Mouse (Mus musculus) liver, adult (tissue): ENCODE measurements around the gene Aifm2.

ENCODE experiments used
- GATA4 ChIP-seq: IDR thresholded peaks from 2 replicates; pipeline ENCODE4 v1.6.1; 2014; ENCODE audit warnings: mild to moderate bottlenecking, low read length; ENCODE audit not compliant: insufficient replicate concordance

The Aifm2 gene

DNA sequence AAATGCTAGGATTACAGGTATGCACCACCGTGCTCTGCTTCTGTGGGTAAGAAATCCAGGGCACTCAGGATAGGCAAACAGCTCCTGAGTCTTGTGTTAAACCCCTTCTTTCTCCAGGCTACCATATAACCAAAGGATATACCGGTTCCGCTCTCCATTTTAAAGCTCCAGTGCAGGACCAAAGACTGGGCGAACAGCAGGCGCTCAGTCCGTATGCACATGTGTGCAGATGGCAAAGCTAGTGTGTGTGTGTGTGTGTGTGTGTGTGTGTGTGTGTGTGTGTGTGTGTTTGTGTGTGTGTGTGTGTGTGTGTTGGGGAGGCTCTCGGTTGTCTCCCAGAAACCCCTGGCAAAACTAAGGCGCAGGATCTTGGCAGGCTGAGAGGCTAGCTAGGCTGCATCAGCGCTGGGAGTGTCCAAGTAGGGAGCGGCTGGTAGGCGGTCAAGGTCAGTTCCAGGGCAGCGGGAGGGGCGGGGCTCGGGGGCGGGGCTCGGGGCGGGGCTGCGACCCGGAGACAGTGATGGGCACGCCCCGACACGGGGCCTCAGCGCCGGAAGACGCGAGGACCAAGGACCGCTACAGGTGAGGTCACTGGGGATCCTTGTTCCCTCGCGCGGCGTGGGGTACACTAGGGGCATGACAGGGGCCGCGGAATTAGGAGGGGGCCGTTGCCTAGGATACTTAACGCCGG, at the start of gene Aifm2:
Gene Aifm2, plus strand, starts transcription at position 493 of the 691 bp plus-strand sequence.
- TF ChIP-seq GATA4: no peak

DNA sequence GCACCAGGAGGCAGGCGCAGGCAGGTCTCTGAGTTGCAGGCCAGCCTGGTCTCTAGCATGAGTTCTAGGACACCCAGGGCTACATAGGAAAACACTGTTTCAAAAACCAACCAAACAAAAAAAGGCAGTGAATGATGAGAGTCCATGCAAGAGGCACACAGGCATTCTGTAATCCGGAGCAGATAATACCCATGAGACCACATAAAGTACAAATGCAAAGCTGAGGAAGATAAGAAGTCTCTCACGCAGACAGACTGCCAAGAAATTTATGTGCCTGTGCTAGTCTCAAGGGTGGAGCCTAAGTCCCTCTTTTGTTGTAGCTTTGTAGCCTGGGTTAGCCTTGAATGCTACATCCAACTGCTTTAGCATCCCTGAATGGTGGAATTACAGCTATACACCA, 49.4 kb upstream of the Aifm2 start:
- no peak for TF ChIP-seq GATA4

DNA sequence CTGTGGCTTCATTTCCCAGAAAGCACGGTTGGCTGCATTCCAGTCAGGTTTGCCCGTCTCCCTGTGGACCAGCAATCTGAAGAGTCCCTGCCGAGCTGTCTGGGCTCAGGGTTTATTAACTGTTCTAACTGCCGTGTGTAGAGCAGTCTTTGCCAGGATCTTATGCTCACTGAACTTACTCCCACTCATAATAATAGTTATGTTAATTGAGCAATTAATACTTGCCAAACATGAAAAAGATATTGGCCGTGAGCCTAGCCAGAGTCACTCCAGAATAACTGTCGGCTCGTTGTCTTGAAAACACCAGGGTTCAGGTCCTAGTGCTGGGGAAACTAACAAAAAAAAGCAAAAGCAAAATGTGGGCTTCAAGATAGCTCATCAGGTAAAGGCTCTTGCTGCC, 45.8 kb upstream of the Aifm2 start:
- no peak for TF ChIP-seq GATA4

DNA sequence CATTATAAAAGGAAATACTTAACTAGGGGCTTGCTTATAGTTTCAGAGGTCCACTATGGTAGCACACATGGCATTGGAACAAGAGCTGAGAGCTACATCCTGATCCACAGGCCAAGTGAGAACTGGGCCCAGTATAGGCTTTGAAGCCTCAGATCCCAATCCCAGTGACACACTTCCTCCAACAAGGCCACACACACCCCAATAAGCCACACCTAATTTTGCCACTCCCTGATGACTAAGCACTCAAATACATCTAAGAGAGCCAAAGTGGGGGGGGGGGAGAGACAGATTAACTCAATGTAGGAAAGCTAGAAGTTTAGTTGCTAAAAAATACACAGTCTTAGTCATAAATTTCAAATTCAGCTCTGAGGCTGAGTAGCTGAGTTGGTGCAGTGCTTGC, 45.2 kb upstream of the Aifm2 start:
- no peak for TF ChIP-seq GATA4

DNA sequence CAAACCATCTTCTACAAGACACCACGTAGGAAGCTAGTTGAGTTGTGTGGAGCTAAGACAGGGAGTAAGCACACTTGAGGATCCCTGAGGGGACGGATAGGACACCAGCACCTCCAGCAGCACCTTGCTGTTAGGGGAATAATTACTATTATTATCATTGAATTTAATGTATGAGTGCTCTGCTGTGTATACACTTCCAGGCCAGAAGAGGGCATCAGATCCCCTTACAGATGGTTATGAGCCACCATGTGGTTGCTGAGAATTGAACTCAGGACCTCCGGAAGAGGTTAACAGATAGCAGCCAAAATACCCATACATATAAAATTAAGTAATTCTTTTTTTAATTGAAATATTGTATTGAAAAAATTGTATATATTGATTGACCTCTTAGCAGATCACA, 44.3 kb upstream of the Aifm2 start:
- no peak for TF ChIP-seq GATA4

DNA sequence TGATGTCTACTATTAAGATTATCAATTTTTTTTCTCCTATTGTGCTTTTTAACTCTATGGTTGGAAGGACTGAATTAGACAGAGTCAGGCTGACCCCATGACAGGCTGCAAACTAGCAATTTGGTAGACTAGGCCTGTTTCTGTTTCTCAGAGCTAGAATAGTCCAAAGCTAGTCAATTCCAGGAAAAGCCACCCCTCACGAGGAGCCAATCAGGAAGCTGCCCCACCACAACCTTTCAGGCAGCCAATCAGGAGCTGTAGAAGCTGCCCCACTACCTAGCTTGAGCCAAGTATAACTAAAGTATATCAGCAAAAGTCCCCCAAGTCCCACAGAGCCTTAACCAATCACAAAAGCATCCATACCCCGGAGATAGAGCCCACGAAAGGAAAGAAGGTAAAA, 39.1 kb upstream of the Aifm2 start:
- no peak for TF ChIP-seq GATA4

DNA sequence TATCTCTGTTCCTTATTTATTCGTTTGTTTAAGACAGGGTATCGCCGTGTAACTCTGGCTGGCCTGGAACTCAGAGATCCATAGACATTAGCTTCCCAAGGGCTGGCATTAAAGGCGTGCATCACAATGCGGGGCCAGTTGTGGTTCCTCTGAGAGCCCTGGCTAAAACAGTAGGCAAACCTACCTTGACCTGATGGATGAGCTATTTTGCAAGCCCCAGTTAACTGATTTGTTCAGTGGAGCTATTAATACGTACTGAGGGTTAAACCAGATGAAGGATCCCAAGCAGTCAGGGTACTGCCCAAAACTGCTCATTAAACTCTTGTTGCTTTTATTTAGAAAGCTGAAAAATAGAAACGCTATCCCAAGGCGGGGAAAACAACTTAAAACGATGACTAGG, 35.5 kb upstream of the Aifm2 start:
- TF ChIP-seq GATA4: no peak

DNA sequence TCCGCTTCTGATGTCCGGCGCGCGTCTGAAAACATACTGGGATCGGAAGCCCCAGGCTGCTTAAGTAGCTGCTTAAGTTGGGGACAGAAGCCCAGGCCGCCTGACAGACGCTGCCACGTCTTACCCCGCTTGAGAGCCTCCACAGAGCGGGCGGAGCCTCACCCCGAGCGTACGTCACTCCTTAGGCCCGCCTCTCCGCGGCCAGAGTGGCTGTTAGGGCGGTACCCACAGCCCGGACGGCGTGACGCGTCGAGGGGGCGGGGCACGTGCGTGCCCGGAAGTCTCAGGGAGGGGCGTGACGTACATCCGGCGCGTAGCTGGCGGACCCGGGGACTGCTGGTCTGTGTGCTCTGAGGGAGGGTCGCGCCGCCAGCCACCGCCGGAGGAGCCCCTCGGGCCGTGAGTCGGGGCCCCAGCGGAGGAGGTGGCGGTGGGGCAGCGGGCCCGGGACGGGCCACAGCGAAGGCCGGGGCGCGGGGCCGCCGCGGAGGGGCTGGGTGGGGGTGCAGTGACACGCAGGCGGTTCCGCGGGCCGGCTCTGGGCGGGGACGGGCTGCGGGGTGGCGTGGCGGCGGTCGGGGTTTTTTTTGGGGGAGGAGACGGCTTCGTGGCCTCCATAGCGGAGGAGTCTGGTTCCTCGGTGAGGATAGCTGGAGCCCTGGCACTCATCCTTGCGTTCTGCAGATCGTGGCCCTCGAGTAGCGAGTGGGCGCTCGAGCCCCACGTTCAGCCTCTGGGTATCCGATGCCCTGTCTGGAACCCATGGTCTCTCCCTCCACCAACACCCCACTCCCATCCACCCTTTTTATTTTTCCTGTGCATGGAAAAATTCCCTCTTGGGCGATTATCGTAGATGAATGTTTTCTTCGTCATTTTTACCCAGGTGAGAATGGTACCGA, 34.8 kb upstream of the Aifm2 start, which contains the start of gene Sar1a:
Gene Sar1a, plus strand, starts transcription at position 285 of the 899 bp plus-strand sequence.
- no peak for TF ChIP-seq GATA4

DNA sequence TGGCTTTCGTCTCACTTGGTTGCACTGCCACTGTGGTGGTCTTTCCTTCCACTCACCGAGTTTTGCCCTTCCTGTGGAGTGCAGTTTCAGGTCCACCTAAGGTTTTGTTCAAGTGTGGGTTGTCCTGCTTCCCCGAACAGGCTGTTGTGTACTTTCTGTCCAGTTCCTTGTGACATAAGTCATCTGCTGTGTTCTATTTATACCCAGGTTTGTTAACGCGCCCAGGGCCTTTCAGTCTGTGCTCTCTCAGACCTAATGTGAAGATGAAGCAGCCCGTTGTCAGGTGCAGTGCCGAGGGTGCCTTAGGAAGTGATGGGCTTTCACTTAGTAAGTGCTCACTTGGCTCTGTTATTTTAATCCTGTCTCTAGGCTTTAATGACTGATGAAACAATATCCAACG, 25.7 kb upstream of the Aifm2 start:
- TF ChIP-seq GATA4: no peak

DNA sequence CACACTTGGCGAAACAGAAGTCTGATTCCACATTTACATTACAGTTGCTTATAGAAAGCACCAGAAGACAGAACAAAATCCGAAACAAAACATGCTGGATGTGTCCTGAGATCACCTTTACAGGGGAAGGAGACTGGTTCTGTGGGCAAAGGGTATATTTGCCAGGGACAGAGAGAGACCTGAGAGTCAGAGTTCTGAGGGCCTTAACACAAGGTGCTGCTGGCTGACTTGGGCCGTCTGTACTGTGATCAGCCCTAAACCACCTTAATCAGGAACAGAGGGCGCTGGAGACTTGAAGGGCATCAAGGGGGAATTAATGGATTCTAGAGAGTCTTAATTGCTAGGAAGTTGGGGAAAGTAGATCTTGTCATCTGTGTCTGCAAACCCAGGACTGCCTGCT, 21.5 kb upstream of the Aifm2 start:
- TF ChIP-seq GATA4: no peak

DNA sequence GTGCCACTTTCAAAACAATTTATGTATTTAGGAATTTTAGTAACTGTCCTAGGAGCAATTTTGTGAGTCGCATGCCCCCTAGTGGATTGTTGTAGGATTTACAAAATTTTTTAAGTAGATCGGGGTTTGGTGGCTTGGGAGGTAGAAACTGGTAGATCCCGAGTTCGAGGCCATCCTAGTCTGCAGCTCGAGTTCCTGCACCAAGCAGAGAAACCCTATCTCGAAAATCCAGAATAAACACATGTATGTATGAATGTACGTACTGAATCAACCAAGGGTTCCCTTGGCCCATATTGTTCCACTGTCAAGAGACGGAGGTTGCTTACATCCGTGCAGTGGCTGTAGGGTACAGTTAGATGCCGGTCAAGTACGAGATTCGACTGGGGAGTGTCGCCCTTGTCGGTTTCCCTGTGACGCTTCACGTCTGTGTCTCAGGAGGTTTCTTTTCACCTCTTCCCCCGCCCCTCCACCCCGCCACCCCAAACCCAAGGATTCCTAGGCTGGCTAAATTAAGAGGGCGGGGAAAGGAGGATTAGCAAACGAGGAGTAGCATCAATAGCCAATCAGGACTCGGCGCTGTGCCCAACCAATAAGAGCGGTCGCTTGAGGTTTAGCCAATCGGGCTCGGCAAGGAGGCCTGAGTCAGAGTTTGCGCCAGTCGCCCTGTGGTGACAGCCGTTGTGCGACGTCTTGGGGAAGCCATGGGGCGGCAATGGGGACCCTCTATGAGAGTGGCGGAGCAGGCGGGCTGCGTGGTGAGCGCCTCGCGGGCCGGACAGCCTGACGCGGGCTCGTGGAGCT, 20.0 kb upstream of the Aifm2 start, which contains the start of gene Tysnd1:
Gene Tysnd1, plus strand, starts transcription at position 645 of the 801 bp plus-strand sequence.
- TF ChIP-seq GATA4: no peak

DNA sequence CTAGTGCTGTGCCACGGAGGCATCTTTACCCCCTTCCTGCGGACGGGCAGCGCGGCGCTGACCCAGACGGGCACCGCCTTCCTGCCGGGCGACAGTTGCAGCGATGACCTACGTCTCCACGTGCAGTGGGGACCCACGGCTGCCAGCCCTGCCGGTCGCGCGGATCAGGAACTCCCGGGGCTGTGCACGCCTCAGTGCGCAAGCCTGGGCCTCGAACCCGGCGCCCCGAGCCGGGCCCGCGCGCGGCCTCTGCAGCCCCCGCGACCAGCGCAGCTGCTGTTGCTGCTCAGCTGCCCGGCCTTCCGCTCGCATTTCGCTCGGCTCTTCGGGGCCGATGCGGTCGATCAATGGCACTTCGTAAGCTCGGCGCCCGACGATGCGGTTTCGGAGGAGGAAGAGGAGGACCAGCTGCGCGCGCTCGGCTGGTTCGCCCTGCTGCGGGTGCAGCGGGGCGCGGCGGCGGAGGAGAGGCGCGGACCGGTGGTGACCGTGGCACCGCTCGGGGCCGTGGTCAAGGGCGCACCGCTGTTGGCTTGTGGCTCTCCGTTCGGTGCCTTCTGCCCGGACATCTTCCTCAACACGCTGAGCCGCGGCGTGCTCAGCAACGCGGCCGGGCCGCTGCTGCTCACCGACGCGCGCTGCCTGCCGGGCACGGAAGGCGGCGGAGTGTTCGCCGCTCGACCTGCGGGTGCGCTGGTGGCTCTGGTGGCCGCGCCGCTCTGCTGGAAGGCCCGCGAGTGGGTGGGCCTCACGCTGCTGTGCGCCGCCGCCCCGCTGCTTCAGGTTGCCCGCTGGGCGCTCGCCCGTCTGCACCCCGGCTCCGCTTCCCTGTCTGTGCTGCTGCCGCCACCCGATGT, 19.1 kb upstream of the Aifm2 start:
- no peak for TF ChIP-seq GATA4

DNA sequence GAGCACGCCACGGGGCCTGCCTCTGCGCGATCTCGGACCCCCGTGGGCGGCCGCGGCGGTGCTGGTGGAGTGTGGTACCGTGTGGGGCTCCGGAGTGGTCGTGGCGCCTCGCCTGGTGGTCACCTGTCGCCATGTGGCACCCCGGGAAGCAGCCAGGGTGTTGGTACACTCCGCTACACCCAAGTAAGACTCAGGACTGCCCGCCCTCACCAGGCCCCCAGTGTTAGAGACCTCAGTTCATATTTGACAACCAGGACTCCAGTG, 18.6 kb upstream of the Aifm2 start:
- no peak for TF ChIP-seq GATA4

DNA sequence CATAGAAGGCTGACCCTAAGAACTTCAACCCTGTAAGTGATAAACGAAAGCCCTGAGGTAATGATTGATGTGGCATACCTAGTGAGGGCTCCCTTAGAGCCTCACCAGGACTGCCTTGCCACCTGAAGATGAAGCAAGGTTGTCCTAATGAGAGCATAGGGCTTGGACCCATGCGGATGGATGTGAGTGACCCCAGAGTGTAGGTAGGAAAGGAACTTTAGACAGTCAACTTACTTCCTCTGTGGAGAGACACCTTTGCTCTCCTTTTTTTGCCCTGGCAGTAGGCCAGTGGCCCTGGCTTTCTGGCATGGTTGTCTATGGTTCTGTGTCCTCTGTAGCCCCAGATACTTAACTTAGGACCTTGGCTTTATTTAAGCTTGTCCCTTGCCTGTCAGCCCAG, 18.0 kb upstream of the Aifm2 start:
- no peak for TF ChIP-seq GATA4

DNA sequence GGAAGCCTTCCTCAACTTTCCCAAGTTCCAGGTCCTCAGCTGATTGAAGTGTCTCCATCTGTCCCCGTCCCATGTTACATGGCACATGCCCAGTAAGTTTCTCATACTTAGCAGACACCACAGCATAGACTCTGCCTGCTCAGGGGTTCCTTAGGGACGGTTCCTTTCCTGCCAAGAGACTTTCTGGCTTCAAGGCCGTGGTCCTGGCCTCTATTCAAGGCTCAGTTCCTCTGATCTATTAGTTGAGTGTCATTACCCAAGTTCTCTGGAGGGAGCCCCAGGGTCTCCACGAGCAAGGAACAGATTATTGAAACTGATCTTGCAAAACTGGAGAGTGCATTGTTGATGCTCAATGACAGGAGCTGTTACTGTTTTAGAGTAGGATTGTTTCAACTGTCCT, 10.4 kb upstream of the Aifm2 start:
- no peak for TF ChIP-seq GATA4
